ENCODE assay signal across 10 mouse cellular contexts in genomic region chrX:8948130-8948805, GRCm38 (mm10). TPM values are rescaled to one million over a fixed set of nuclear protein-coding genes. Genes with fewer than 3 reads are reported as not detected.
DNase-seq lines count a peak whose midpoint lies in the region; ATAC-seq and TF ChIP-seq lines count a peak whose summit lies in the region.
"Not testable (repeated sequence)": the region's sequence is repeated elsewhere in the genome, so short reads cannot be mapped to it uniquely, and the experiment has no call there.
"Had no signal": no experiment of that assay in that cellular context is flagged by ENCODE, and none has a peak within 500 bp of the region (broad histone marks: within the 10 kb centered on the region; RNA-seq: fewer than 3 reads in every experiment).

No protein-coding gene starts in this region.

- H3K27me3 ChIP-seq in intestine, postnatal 0 days (replicated peaks; ENCODE audit: control insufficient read depth, insufficient read depth, low read length); midbrain, embryonic 10.5 days (ENCODE audit: low read depth, poor library complexity, severe bottlenecking): not testable (repeated sequence)

- H3K9me3 ChIP-seq in intestine, postnatal 0 days (ENCODE audit: control insufficient read depth); midbrain, embryonic 10.5 days (replicated peaks): not testable (repeated sequence)

- peak; percentile 63; the same call in 1 of the 2 replicates for ATAC-seq in common myeloid progenitor, adult 5-6 weeks (replicated peaks; ENCODE audit: low read depth, poor library complexity, severe bottlenecking)
- not testable (repeated sequence) for ATAC-seq in intestine, postnatal 0 days

- WGBS in intestine, postnatal 0 days = 17% methylated on average over 5 of the region's 7 CpGs
- WGBS in midbrain, embryonic 10.5 days = 25% methylated on average over 7 of the region's 7 CpGs

- not testable (repeated sequence) for H3K4me3 ChIP-seq in intestine, postnatal 0 days (ENCODE audit: low read depth, low read length); midbrain, embryonic 10.5 days

- H3K4me2 ChIP-seq in intestine, postnatal 0 days (replicated peaks; ENCODE audit: low read depth) = not testable (repeated sequence)

- not testable (repeated sequence) for H3K27ac ChIP-seq in intestine, postnatal 0 days (ENCODE audit: low read depth, low read length); midbrain, embryonic 10.5 days (replicated peaks)

- H3K9ac ChIP-seq in intestine, postnatal 0 days (ENCODE audit: low read depth, low read length) = not testable (repeated sequence)

- TF ChIP-seq CTCF in intestine, postnatal 0 days (IDR thresholded peaks at IDR 0.05; ENCODE audit: low read depth) = peak; percentile 83

- peak; percentile 89 for DNase-seq in adipocyte (ENCODE audit: low spot score)
- peak; percentile 73 for DNase-seq in gastrocnemius, postnatal 10 days
- DNase-seq in left cerebral cortex, adult 8-10 months (ENCODE audit: low spot score in 2 of 2) = peak; percentile 74 to 87
- peak; percentile 69 for DNase-seq in midbrain, embryonic 10.5 days (ENCODE audit: low spot score)
- peak; percentile 69 to 70 for DNase-seq in right cerebral cortex, postnatal 36 days (ENCODE audit: low spot score in 2 of 2)
- peak; percentile 53 to 85 for DNase-seq in urinary bladder, postnatal 4 days (ENCODE audit: low spot score in 2 of 2)

- H3K4me1 ChIP-seq in intestine, postnatal 0 days (replicated peaks; ENCODE audit: control insufficient read depth, insufficient read depth, low read length); midbrain, embryonic 10.5 days: not testable (repeated sequence)

- H3K36me3 ChIP-seq in intestine, postnatal 0 days (ENCODE audit: control insufficient read depth, insufficient read depth); midbrain, embryonic 10.5 days: not testable (repeated sequence)

RNA-seq across cellular contexts. Expression of gene Fthl17b, which starts 14.5 kb away (rescaled TPM):
- not detected in 2 replicates for total RNA-seq in common myeloid progenitor, adult 5-6 weeks (2017)
- not detected for total RNA-seq in gastrocnemius, postnatal 10 days (2021)
- polyA plus RNA-seq in intestine, postnatal 0 days (2015; fragmentation: Nextera tagmentation; extraction: Ambion mirVana) = not detected in 2 replicates
- not detected for total RNA-seq in left cerebral cortex, adult 8-10 months (2022)
- polyA plus RNA-seq in midbrain, embryonic 10.5 days (2016; fragmentation: Nextera tagmentation; extraction: Ambion mirVana) = not detected in 2 replicates
- polyA plus RNA-seq: heart, embryonic 11.5 days; spleen, adult 2 months had no signal

RNA-seq across cellular contexts. Expression of gene Fthl17c, which starts 28.1 kb away (rescaled TPM):
- not detected in 2 replicates for total RNA-seq in common myeloid progenitor, adult 5-6 weeks (2017)
- total RNA-seq in gastrocnemius, postnatal 10 days (2021) = not detected
- polyA plus RNA-seq in intestine, postnatal 0 days (2015; fragmentation: Nextera tagmentation; extraction: Ambion mirVana) = not detected in 2 replicates
- total RNA-seq in left cerebral cortex, adult 8-10 months (2022) = not detected
- polyA plus RNA-seq in midbrain, embryonic 10.5 days (2016; fragmentation: Nextera tagmentation; extraction: Ambion mirVana) = not detected in 2 replicates
- polyA plus RNA-seq: heart, embryonic 11.5 days; spleen, adult 2 months had no signal

RNA-seq across cellular contexts. Expression of gene Fthl17d, which starts 38.3 kb away (rescaled TPM):
- total RNA-seq in common myeloid progenitor, adult 5-6 weeks (2017) = not detected in 2 replicates
- total RNA-seq in gastrocnemius, postnatal 10 days (2021) = not detected
- not detected in 2 replicates for polyA plus RNA-seq in intestine, postnatal 0 days (2015; fragmentation: Nextera tagmentation; extraction: Ambion mirVana)
- not detected for total RNA-seq in left cerebral cortex, adult 8-10 months (2022)
- not detected in 2 replicates for polyA plus RNA-seq in midbrain, embryonic 10.5 days (2016; fragmentation: Nextera tagmentation; extraction: Ambion mirVana)
- polyA plus RNA-seq: heart, embryonic 11.5 days; spleen, adult 2 months had no signal

RNA-seq across cellular contexts. Expression of gene B630019K06Rik, which starts 56.1 kb away (rescaled TPM):
- total RNA-seq in common myeloid progenitor, adult 5-6 weeks (2017) = 1.5 TPM in 1 of 2 replicates, not detected in the other
- 1 to 10 TPM; 1.7 TPM for total RNA-seq in gastrocnemius, postnatal 10 days (2021)
- polyA plus RNA-seq in intestine, postnatal 0 days (2015; fragmentation: Nextera tagmentation; extraction: Ambion mirVana) = 1.9 and 2.3 TPM in 2 replicates
- total RNA-seq in left cerebral cortex, adult 8-10 months (2022) = 10 to 100 TPM; 33.7 to 36.7 (median 35.3) TPM
- polyA plus RNA-seq in midbrain, embryonic 10.5 days (2016; fragmentation: Nextera tagmentation; extraction: Ambion mirVana) = 3.4 and 3.9 TPM in 2 replicates
